Mouse (Mus musculus) T-helper 2 cell (primary cell): ENCODE measurements around the gene Kndc1.

Experiments used
- in situ Hi-C: fragments of 300-600 bp; cut with MboI, MseI; formaldehyde crosslinking; loops from one replicate; pipeline ENCODE4 v1.15.1; 2025; ENCODE audit warnings: high pct_unique_total_duplicates

The Kndc1 gene

DNA sequence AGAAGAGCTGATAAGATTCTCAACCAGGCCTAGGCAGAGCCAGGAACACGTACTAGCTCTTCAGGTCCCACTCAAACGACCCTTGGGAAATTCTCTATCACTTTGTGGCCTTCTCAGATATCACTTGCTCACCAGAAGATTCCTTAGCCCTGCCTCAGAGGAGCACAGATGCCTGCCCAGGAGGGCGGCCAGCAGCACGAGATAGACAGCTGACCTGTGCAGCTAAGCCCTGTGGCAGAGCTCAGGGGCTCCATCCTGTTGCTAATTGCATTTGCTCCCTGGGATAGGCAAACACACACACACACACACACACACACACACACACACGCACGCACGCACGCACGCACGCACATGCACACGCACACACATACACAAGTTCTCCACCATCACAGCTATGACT lies 87.6 kb downstream of the Kndc1 start:
- in situ Hi-C loops = no loop called here

- in situ Hi-C loops = no loop called here
Measured at GRCm38 (mm10) chr7:139984505-139984904, 90.0 kb downstream of the Kndc1 start.

DNA sequence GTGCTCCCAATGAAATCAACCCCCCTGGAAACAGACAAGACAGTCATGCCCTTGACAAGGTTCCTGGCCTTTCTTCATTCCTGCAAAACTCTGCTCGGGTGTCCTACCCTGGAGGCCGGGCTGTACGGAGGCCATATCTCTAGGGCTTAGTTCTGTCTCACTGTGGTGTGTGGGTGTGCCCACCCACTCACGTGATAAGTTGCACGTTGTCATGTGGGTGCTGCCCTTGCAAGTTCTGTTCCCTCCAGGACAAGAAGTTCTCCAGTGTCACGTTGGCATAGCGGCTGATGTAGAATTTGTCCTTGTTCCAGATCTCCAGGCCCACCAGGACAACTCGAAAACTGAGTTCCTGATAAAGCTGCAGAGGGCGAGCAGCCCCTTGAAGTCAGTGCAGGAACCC lies 93.8 kb downstream of the Kndc1 start:
- in situ Hi-C loops = no loop called here

GRCm38 (mm10) chr7:139990864-139991394 lies 96.4 kb downstream of the Kndc1 start:
- in situ Hi-C loops = loop anchor here (10.0 kb wide), 1 partner anchor 306 kb away; the partner anchor contains the start of gene Cfap46
